Mouse (Mus musculus): ENCODE data around the gene Ppm1m. TPM values are rescaled to one million over a fixed set of nuclear protein-coding genes. Genes with fewer than 3 reads are reported as not detected.

Ppm1m gene
- polyA plus RNA-seq, 1 experiment from 2014 or later, result 11.3 TPM

GRCm38 (mm10) chr9:106192024-106192423, 7.5 kb downstream of the Ppm1m start:
- Histone ChIP-seq H3K9me3 (ENCODE audit: control insufficient read depth, low read length) (no peaks in the 10 kb centered on the region), H3K4me3 (replicated peaks; ENCODE audit: low read depth, low read length) (no peak overlapping the region), H3K4me2 (ENCODE audit: low read length) (no peak overlapping the region), H3K9ac (replicated peaks; ENCODE audit: low read length) (no peak overlapping the region), H3K27ac (replicated peaks; ENCODE audit: low read depth, low read length) (0 out of 2 replicates have a peak overlapping the region, but pooled peaks have one; percentile 8), H3K36me3 (ENCODE audit: control insufficient read depth, insufficient read depth, low read length) (peaks cover 62% of the 10 kb centered on the region), H3K4me1 (ENCODE audit: control insufficient read depth, insufficient read depth, low read length) (peaks cover 10% of the 10 kb centered on the region), H3K27me3 (ENCODE audit: control insufficient read depth, insufficient read depth, low read length) (no peaks in the 10 kb centered on the region)
- ATAC-seq (ENCODE audit: low FRiP score, low TSS enrichment) (no peak), DNase-seq (no peak)
- 94% methylated on average over 8 of the region's 8 CpGs for WGBS

- Histone ChIP-seq H3K27me3 (ENCODE audit: control insufficient read depth, insufficient read depth, low read length) (no peaks in the 10 kb centered on the region), H3K27ac (replicated peaks; ENCODE audit: low read depth, low read length) (no peak overlapping the region), H3K9ac (replicated peaks; ENCODE audit: low read length) (no peak overlapping the region), H3K4me2 (ENCODE audit: low read length) (no peak overlapping the region), H3K36me3 (ENCODE audit: control insufficient read depth, insufficient read depth, low read length) (peaks cover 69% of the 10 kb centered on the region), H3K4me1 (ENCODE audit: control insufficient read depth, insufficient read depth, low read length) (peaks cover 10% of the 10 kb centered on the region), H3K9me3 (ENCODE audit: control insufficient read depth, low read length) (no peaks in the 10 kb centered on the region), H3K4me3 (replicated peaks; ENCODE audit: low read depth, low read length) (no peak overlapping the region)
- whole genome bisulfite sequencing, result 97% methylated on average over 1 of the region's 1 CpGs
- ATAC-seq (ENCODE audit: low FRiP score, low TSS enrichment), result no peak
- DNase-seq, result no peak
Measured at GRCm38 (mm10) chr9:106191355-106191754, 8.2 kb downstream of the Ppm1m start.

GRCm38 (mm10) chr9:106183996-106184395, 15.6 kb downstream of the Ppm1m start:
- 93% methylated on average over 5 of the region's 5 CpGs for WGBS
- H3K27ac ChIP-seq (replicated peaks; ENCODE audit: low read depth, low read length), result no peak overlapping the region
- no peaks in the 10 kb centered on the region for H3K4me1 ChIP-seq (ENCODE audit: control insufficient read depth, insufficient read depth, low read length)
- no peak overlapping the region for H3K4me3 ChIP-seq (replicated peaks; ENCODE audit: low read depth, low read length)
- H3K4me2 ChIP-seq (ENCODE audit: low read length), result no peak overlapping the region
- no peak overlapping the region for H3K9ac ChIP-seq (replicated peaks; ENCODE audit: low read length)
- DNase-seq (no peak), ATAC-seq (ENCODE audit: low FRiP score, low TSS enrichment) (no peak)
- no peaks in the 10 kb centered on the region for H3K27me3 ChIP-seq (ENCODE audit: control insufficient read depth, insufficient read depth, low read length)
- no peaks in the 10 kb centered on the region for H3K9me3 ChIP-seq (ENCODE audit: control insufficient read depth, low read length)
- H3K36me3 ChIP-seq (ENCODE audit: control insufficient read depth, insufficient read depth, low read length), result peaks cover 99% of the 10 kb centered on the region

- Histone ChIP-seq H3K27me3 (ENCODE audit: control insufficient read depth, insufficient read depth, low read length) (no peaks in the 10 kb centered on the region), H3K4me3 (replicated peaks; ENCODE audit: low read depth, low read length) (no peak overlapping the region), H3K9ac (replicated peaks; ENCODE audit: low read length) (no peak overlapping the region), H3K4me1 (ENCODE audit: control insufficient read depth, insufficient read depth, low read length) (no peaks in the 10 kb centered on the region), H3K9me3 (ENCODE audit: control insufficient read depth, low read length) (no peaks in the 10 kb centered on the region), H3K27ac (replicated peaks; ENCODE audit: low read depth, low read length) (no peak overlapping the region), H3K36me3 (ENCODE audit: control insufficient read depth, insufficient read depth, low read length) (peaks cover 97% of the 10 kb centered on the region), H3K4me2 (ENCODE audit: low read length) (no peak overlapping the region)
- DNase-seq (no peak), ATAC-seq (ENCODE audit: low FRiP score, low TSS enrichment) (no peak)
- WGBS, result 95% methylated on average over 4 of the region's 4 CpGs
Measured at GRCm38 (mm10) chr9:106182146-106182545, 17.4 kb downstream of the Ppm1m start.

GRCm38 (mm10) chr9:106179964-106180363, 19.6 kb downstream of the Ppm1m start:
- 94% methylated on average over 3 of the region's 3 CpGs for WGBS
- H3K36me3 ChIP-seq (ENCODE audit: control insufficient read depth, insufficient read depth, low read length), result peaks cover 86% of the 10 kb centered on the region
- no peak for ATAC-seq (ENCODE audit: low FRiP score, low TSS enrichment)

GRCm38 (mm10) chr9:106179454-106179853, 20.1 kb downstream of the Ppm1m start:
- WGBS, result 95% methylated on average over 2 of the region's 2 CpGs
- peaks cover 81% of the 10 kb centered on the region for H3K36me3 ChIP-seq (ENCODE audit: control insufficient read depth, insufficient read depth, low read length)
- ATAC-seq (ENCODE audit: low FRiP score, low TSS enrichment), result no peak

More at GRCm38 (mm10) chr9:106179964-106180363, 19.6 kb downstream of the Ppm1m start:
- Histone ChIP-seq H3K9me3 (ENCODE audit: control insufficient read depth, low read length) (no peaks in the 10 kb centered on the region), H3K4me1 (ENCODE audit: control insufficient read depth, insufficient read depth, low read length) (peaks cover 6% of the 10 kb centered on the region), H3K9ac (replicated peaks; ENCODE audit: low read length) (no peak overlapping the region), H3K4me2 (ENCODE audit: low read length) (no peak overlapping the region), H3K4me3 (replicated peaks; ENCODE audit: low read depth, low read length) (no peak overlapping the region), H3K27ac (replicated peaks; ENCODE audit: low read depth, low read length) (no peak overlapping the region), H3K27me3 (ENCODE audit: control insufficient read depth, insufficient read depth, low read length) (no peaks in the 10 kb centered on the region)
- DNase-seq, result no peak

GRCm38 (mm10) chr9:106177799-106178198, 21.7 kb downstream of the Ppm1m start:
- Histone ChIP-seq H3K4me2 (ENCODE audit: low read length) (no peak overlapping the region), H3K9ac (replicated peaks; ENCODE audit: low read length) (no peak overlapping the region), H3K36me3 (ENCODE audit: control insufficient read depth, insufficient read depth, low read length) (peaks cover 64% of the 10 kb centered on the region), H3K4me3 (replicated peaks; ENCODE audit: low read depth, low read length) (no peak overlapping the region), H3K9me3 (ENCODE audit: control insufficient read depth, low read length) (no peaks in the 10 kb centered on the region), H3K27ac (replicated peaks; ENCODE audit: low read depth, low read length) (no peak overlapping the region), H3K27me3 (ENCODE audit: control insufficient read depth, insufficient read depth, low read length) (no peaks in the 10 kb centered on the region), H3K4me1 (ENCODE audit: control insufficient read depth, insufficient read depth, low read length) (peaks cover 26% of the 10 kb centered on the region)
- no peak for ATAC-seq (ENCODE audit: low FRiP score, low TSS enrichment)
- WGBS, result 95% methylated on average over 6 of the region's 6 CpGs
- DNase-seq, result no peak

More at GRCm38 (mm10) chr9:106179454-106179853, 20.1 kb downstream of the Ppm1m start:
- Histone ChIP-seq H3K27me3 (ENCODE audit: control insufficient read depth, insufficient read depth, low read length) (no peaks in the 10 kb centered on the region), H3K4me3 (replicated peaks; ENCODE audit: low read depth, low read length) (no peak overlapping the region), H3K4me2 (ENCODE audit: low read length) (no peak overlapping the region), H3K27ac (replicated peaks; ENCODE audit: low read depth, low read length) (no peak overlapping the region), H3K4me1 (ENCODE audit: control insufficient read depth, insufficient read depth, low read length) (peaks cover 11% of the 10 kb centered on the region), H3K9me3 (ENCODE audit: control insufficient read depth, low read length) (no peaks in the 10 kb centered on the region), H3K9ac (replicated peaks; ENCODE audit: low read length) (no peak overlapping the region)
- DNase-seq, result no peak

- no peaks in the 10 kb centered on the region for H3K9me3 ChIP-seq (ENCODE audit: control insufficient read depth, low read length)
- H3K27ac ChIP-seq (replicated peaks; ENCODE audit: low read depth, low read length), result no peak overlapping the region
- no peak for DNase-seq
- no peak for ATAC-seq (ENCODE audit: low FRiP score, low TSS enrichment)
- peaks cover 54% of the 10 kb centered on the region for H3K36me3 ChIP-seq (ENCODE audit: control insufficient read depth, insufficient read depth, low read length)
- H3K4me2 ChIP-seq (ENCODE audit: low read length), result no peak overlapping the region
- H3K27me3 ChIP-seq (ENCODE audit: control insufficient read depth, insufficient read depth, low read length), result no peaks in the 10 kb centered on the region
- H3K4me3 ChIP-seq (replicated peaks; ENCODE audit: low read depth, low read length), result no peak overlapping the region
- no peak overlapping the region for H3K9ac ChIP-seq (replicated peaks; ENCODE audit: low read length)
- peaks cover 29% of the 10 kb centered on the region for H3K4me1 ChIP-seq (ENCODE audit: control insufficient read depth, insufficient read depth, low read length)
- 93% methylated on average over 5 of the region's 5 CpGs for WGBS
Measured at GRCm38 (mm10) chr9:106176769-106177168, 22.8 kb downstream of the Ppm1m start.

- ATAC-seq (ENCODE audit: low FRiP score, low TSS enrichment), result no peak
- H3K4me2 ChIP-seq (ENCODE audit: low read length), result no peak overlapping the region
- no peak overlapping the region for H3K27ac ChIP-seq (replicated peaks; ENCODE audit: low read depth, low read length)
- H3K4me1 ChIP-seq (ENCODE audit: control insufficient read depth, insufficient read depth, low read length), result peaks cover 29% of the 10 kb centered on the region
- H3K9me3 ChIP-seq (ENCODE audit: control insufficient read depth, low read length), result no peaks in the 10 kb centered on the region
- no peak overlapping the region for H3K4me3 ChIP-seq (replicated peaks; ENCODE audit: low read depth, low read length)
- no peak overlapping the region for H3K9ac ChIP-seq (replicated peaks; ENCODE audit: low read length)
- peaks cover 43% of the 10 kb centered on the region for H3K36me3 ChIP-seq (ENCODE audit: control insufficient read depth, insufficient read depth, low read length)
- DNase-seq, result no peak
- WGBS, result 91% methylated on average over 3 of the region's 3 CpGs
- H3K27me3 ChIP-seq (ENCODE audit: control insufficient read depth, insufficient read depth, low read length), result no peaks in the 10 kb centered on the region
Measured at GRCm38 (mm10) chr9:106175552-106176200, 23.9 kb downstream of the Ppm1m start.
